Mouse (Mus musculus): ENCODE data around the gene Ccdc14. TPM values are rescaled to one million over a fixed set of nuclear protein-coding genes. Genes with fewer than 3 reads are reported as not detected.

Gene Ccdc14
- total and polyA plus RNA-seq, 3 experiments: 11.6 to 18.9 (median 18.5) TPM

GRCm38 (mm10) chr16:34706019-34706418 is 15.6 kb downstream of the Ccdc14 start:
- H3K4me1 ChIP-seq (ENCODE audit: control insufficient read depth in 1 of 2, insufficient read depth in 2 of 2): peaks cover 0 to 4% of the 10 kb centered on the region in 2 experiments; a peak in 2 of 4 replicates
- dilution Hi-C loops (cut with MboI; ENCODE audit: extremely low pct_ligation_motif_present, extremely low pct_unique_long_range_greater_than_20kb, low sequenced_read_pairs) (no loop called here), in situ Hi-C loops (cut with MboI; ENCODE audit: low pct_ligation_motif_present, low pct_unique_long_range_greater_than_20kb, low sequenced_read_pairs) (no loop called here)
- H3K36me3 ChIP-seq (replicated peaks in 1 of 2; ENCODE audit: control insufficient read depth in 1 of 2, insufficient read depth in 1 of 2, low read length in 1 of 2): peaks cover 40 to 80% of the 10 kb centered on the region in 2 experiments
- no peak overlapping the region for H3K27ac ChIP-seq (ENCODE audit: insufficient read depth, low read depth)
- H3K4me2 ChIP-seq (ENCODE audit: insufficient read depth, low read depth, poor library complexity, severe bottlenecking): no peak overlapping the region
- H3K79me2 ChIP-seq (replicated peaks; ENCODE audit: control insufficient read depth, extremely low read depth, insufficient read depth, poor library complexity, severe bottlenecking): no peaks in the 10 kb centered on the region
- H3K9ac ChIP-seq (ENCODE audit: insufficient read depth, low read depth): no peak overlapping the region
- H3K9me3 ChIP-seq (replicated peaks; ENCODE audit: low read length): no peaks in the 10 kb centered on the region
- no peak overlapping the region for H3K4me3 ChIP-seq (replicated peaks in 1 of 3; ENCODE audit: low read depth in 2 of 3, low read length in 2 of 3, poor library complexity in 1 of 3)
- TF ChIP-seq ZMIZ1 (IDR thresholded peaks at IDR 0.05; ENCODE audit: low read depth, low read length) (no peak), ZNF384 (IDR thresholded peaks at IDR 0.05; ENCODE audit: low read depth, low read length) (no peak), ZKSCAN1 (IDR thresholded peaks at IDR 0.05; ENCODE audit: borderline replicate concordance, low read depth, low read length) (no peak), CHD2 (IDR thresholded peaks at IDR 0.05; ENCODE audit: low read length) (no peak), SMC3 (IDR thresholded peaks at IDR 0.05; ENCODE audit: low read depth, low read length) (no peak), KAT2A (IDR thresholded peaks at IDR 0.05; ENCODE audit: insufficient replicate concordance, low read length) (no peak), BHLHE40 (IDR thresholded peaks at IDR 0.05; ENCODE audit: low read depth, low read length) (no peak), JUND (conservative IDR thresholded peaks at IDR 0.05; ENCODE audit: low read depth, low read length) (no peak)
- H3K27me3 ChIP-seq (replicated peaks): no peaks in the 10 kb centered on the region
- DNase-seq (ENCODE audit: extremely low read depth): no peak

GRCm38 (mm10) chr16:34706487-34706946 is 16.1 kb downstream of the Ccdc14 start:
- peaks cover 37 to 77% of the 10 kb centered on the region in 2 experiments for H3K36me3 ChIP-seq (replicated peaks in 1 of 2; ENCODE audit: control insufficient read depth in 1 of 2, insufficient read depth in 1 of 2, low read length in 1 of 2)
- TF ChIP-seq ZMIZ1 (IDR thresholded peaks at IDR 0.05; ENCODE audit: low read depth, low read length): no peak
- no peak for TF ChIP-seq NRF1 (IDR thresholded peaks at IDR 0.05; ENCODE audit: low read depth, low read length)
- TF ChIP-seq MXI1 (IDR thresholded peaks at IDR 0.05; ENCODE audit: low read depth, low read length): no peak
- TF ChIP-seq ETS1 (conservative IDR thresholded peaks at IDR 0.05; ENCODE audit: low read depth, low read length): no peak
- TF ChIP-seq EP300 (IDR thresholded peaks at IDR 0.05; ENCODE audit: low read length): no peak
- TF ChIP-seq HCFC1 (IDR thresholded peaks at IDR 0.05; ENCODE audit: low read depth, low read length): no peak
- no peak for TF ChIP-seq CTCF (conservative IDR thresholded peaks at IDR 0.05 in 1 of 2, IDR thresholded peaks at IDR 0.05 in 1 of 2; ENCODE audit: low read depth in 2 of 2, low read length in 2 of 2)
- no peak for TF ChIP-seq KAT2A (IDR thresholded peaks at IDR 0.05; ENCODE audit: insufficient replicate concordance, low read length)
- TF ChIP-seq JUND (conservative IDR thresholded peaks at IDR 0.05; ENCODE audit: low read depth, low read length): no peak
- TF ChIP-seq USF2 (conservative IDR thresholded peaks at IDR 0.05; ENCODE audit: low read depth, low read length): no peak
- H3K79me2 ChIP-seq (replicated peaks; ENCODE audit: control insufficient read depth, extremely low read depth, insufficient read depth, poor library complexity, severe bottlenecking): no peaks in the 10 kb centered on the region
- no peaks in the 10 kb centered on the region for H3K27me3 ChIP-seq (replicated peaks)
- DNase-seq (ENCODE audit: extremely low read depth): no peak
- in situ Hi-C loops (cut with MboI; ENCODE audit: low pct_ligation_motif_present, low pct_unique_long_range_greater_than_20kb, low sequenced_read_pairs) (no loop called here), dilution Hi-C loops (cut with MboI; ENCODE audit: extremely low pct_ligation_motif_present, extremely low pct_unique_long_range_greater_than_20kb, low sequenced_read_pairs) (no loop called here)
- no peak overlapping the region for H3K9ac ChIP-seq (ENCODE audit: insufficient read depth, low read depth)
- H3K4me1 ChIP-seq (ENCODE audit: control insufficient read depth in 1 of 2, insufficient read depth in 2 of 2): no peaks in the 10 kb centered on the region
- H3K9me3 ChIP-seq (replicated peaks; ENCODE audit: low read length): no peaks in the 10 kb centered on the region
- H3K4me3 ChIP-seq (replicated peaks in 1 of 3; ENCODE audit: low read depth in 2 of 3, low read length in 2 of 3, poor library complexity in 1 of 3): no peak overlapping the region
- H3K4me2 ChIP-seq (ENCODE audit: insufficient read depth, low read depth, poor library complexity, severe bottlenecking): no peak overlapping the region
- no peak overlapping the region for H3K27ac ChIP-seq (ENCODE audit: insufficient read depth, low read depth)

Measured in CH12.LX (cell line).